Mouse (Mus musculus): ENCODE data around the gene Mrgpra9. TPM values are rescaled to one million over a fixed set of nuclear protein-coding genes. Genes with fewer than 3 reads are reported as not detected.
"Not testable (repeated sequence)": the region's sequence is repeated elsewhere in the genome, so short reads cannot be mapped to it uniquely, and the experiment has no call there.

Mrgpra9 gene
- polyA plus RNA-seq (2012; ENCODE audit: insufficient read depth, low replicate concordance): not detected in 2 replicates

- Histone ChIP-seq H3K36me3 (replicated peaks; ENCODE audit: low read length) (no peaks in the 10 kb centered on the region), H3K4me1 (no peaks in the 10 kb centered on the region), H3K27me3 (replicated peaks) (no peaks in the 10 kb centered on the region), H3K9me3 (no peaks in the 10 kb centered on the region), H3K4me3 (replicated peaks) (no peak within 1 kb of the TSS)
- TF ChIP-seq GATA1 (IDR thresholded peaks at IDR 0.05; ENCODE audit: borderline replicate concordance, low read length): no peak
- TF ChIP-seq FLI1 (IDR thresholded peaks at IDR 0.05; ENCODE audit: low read length): no peak
Measured at GRCm38 (mm10) chr7:47252770-47253169, at the start of gene Mrgpra9. Gene Mrgpra9 (minus strand): TSS chr7:47252848.

GRCm38 (mm10) chr7:47299612-47300011 lies 47.0 kb upstream of the Mrgpra9 start:
- H3K27me3 ChIP-seq (replicated peaks); H3K4me1 ChIP-seq; H3K4me3 ChIP-seq (replicated peaks); H3K36me3 ChIP-seq (replicated peaks; ENCODE audit: low read length): not testable (repeated sequence)
- H3K9me3 ChIP-seq: peaks cover 10% of the 10 kb centered on the region

- not testable (repeated sequence) for H3K36me3 ChIP-seq (replicated peaks; ENCODE audit: low read length); H3K4me1 ChIP-seq; H3K4me3 ChIP-seq (replicated peaks); H3K27me3 ChIP-seq (replicated peaks); H3K9me3 ChIP-seq
Measured at GRCm38 (mm10) chr7:47271547-47271946, 18.9 kb upstream of the Mrgpra9 start.

- no peaks in the 10 kb centered on the region for H3K27me3 ChIP-seq (replicated peaks)
- H3K36me3 ChIP-seq (replicated peaks; ENCODE audit: low read length): no peaks in the 10 kb centered on the region
- no peaks in the 10 kb centered on the region for H3K4me1 ChIP-seq
- TF ChIP-seq GATA1 (IDR thresholded peaks at IDR 0.05; ENCODE audit: borderline replicate concordance, low read length) (no peak), FLI1 (IDR thresholded peaks at IDR 0.05; ENCODE audit: low read length) (no peak)
- no peaks in the 10 kb centered on the region for H3K9me3 ChIP-seq
- no peak overlapping the region for H3K4me3 ChIP-seq (replicated peaks)
Measured at GRCm38 (mm10) chr7:47244658-47245057, 8.0 kb downstream of the Mrgpra9 start.

- H3K27me3 ChIP-seq (replicated peaks): no peaks in the 10 kb centered on the region
Measured at GRCm38 (mm10) chr7:47204830-47205229, 47.8 kb downstream of the Mrgpra9 start, which contains the start of gene Mrgpra6. Gene Mrgpra6 (minus strand): TSS chr7:47204920.

GRCm38 (mm10) chr7:47195271-47195670 lies 57.4 kb downstream of the Mrgpra9 start:
- no peaks in the 10 kb centered on the region for H3K4me1 ChIP-seq
- H3K27me3 ChIP-seq (replicated peaks): no peaks in the 10 kb centered on the region
- no peak overlapping the region for H3K4me3 ChIP-seq (replicated peaks)
- no peaks in the 10 kb centered on the region for H3K36me3 ChIP-seq (replicated peaks; ENCODE audit: low read length)
- TF ChIP-seq GATA1 (IDR thresholded peaks at IDR 0.05; ENCODE audit: borderline replicate concordance, low read length): no peak
- no peak for TF ChIP-seq FLI1 (IDR thresholded peaks at IDR 0.05; ENCODE audit: low read length)
- peaks cover 8% of the 10 kb centered on the region for H3K9me3 ChIP-seq

More at GRCm38 (mm10) chr7:47204830-47205229, 47.8 kb downstream of the Mrgpra9 start, which contains the start of gene Mrgpra6:
- peaks cover 10% of the 10 kb centered on the region for H3K9me3 ChIP-seq
- no peak for TF ChIP-seq FLI1 (IDR thresholded peaks at IDR 0.05; ENCODE audit: low read length)
- no peak for TF ChIP-seq GATA1 (IDR thresholded peaks at IDR 0.05; ENCODE audit: borderline replicate concordance, low read length)
- H3K4me3 ChIP-seq (replicated peaks): no peak within 1 kb of the TSS
- H3K4me1 ChIP-seq: peaks cover 9% of the 10 kb centered on the region
- no peaks in the 10 kb centered on the region for H3K36me3 ChIP-seq (replicated peaks; ENCODE audit: low read length)

Other genes starting within 250 kb of the Mrgpra9 start
- 3.1 and 5.2 TPM in 2 replicates for gene Spty2d1, start 244.4 kb downstream of the Mrgpra9 start, polyA plus RNA-seq (2012; ENCODE audit: insufficient read depth, low replicate concordance)
- 6.3 and 26.3 TPM in 2 replicates for gene Tmem86a, start 202.2 kb downstream of the Mrgpra9 start, polyA plus RNA-seq (2012; ENCODE audit: insufficient read depth, low replicate concordance)
- gene Ptpn5, start 119.2 kb downstream of the Mrgpra9 start, polyA plus RNA-seq (2012; ENCODE audit: insufficient read depth, low replicate concordance): not detected in 2 replicates
- not detected in 2 replicates for gene Mrgpra6, start 47.9 kb downstream of the Mrgpra9 start, polyA plus RNA-seq (2012; ENCODE audit: insufficient read depth, low replicate concordance)
- gene Mrgpra1, start 101.4 kb upstream of the Mrgpra9 start, polyA plus RNA-seq (2012; ENCODE audit: insufficient read depth, low replicate concordance): not detected in 2 replicates
- not detected in 2 replicates for gene Mrgpra2a, start 199.3 kb upstream of the Mrgpra9 start, polyA plus RNA-seq (2012; ENCODE audit: insufficient read depth, low replicate concordance)

All from megakaryocyte, embryonic 14.5 days (primary cell).